Mouse (Mus musculus): ENCODE results near the gene Eci1. TPM values are rescaled to one million over a fixed set of nuclear protein-coding genes. Genes with fewer than 3 reads are reported as not detected.
"Not testable (repeated sequence)": the region's sequence is repeated elsewhere in the genome, so short reads cannot be mapped to it uniquely, and the experiment has no call there.

The Eci1 gene
- total RNA-seq, 2 experiments from 2014 or later, result 2.7 to 4.3 TPM

DNA sequence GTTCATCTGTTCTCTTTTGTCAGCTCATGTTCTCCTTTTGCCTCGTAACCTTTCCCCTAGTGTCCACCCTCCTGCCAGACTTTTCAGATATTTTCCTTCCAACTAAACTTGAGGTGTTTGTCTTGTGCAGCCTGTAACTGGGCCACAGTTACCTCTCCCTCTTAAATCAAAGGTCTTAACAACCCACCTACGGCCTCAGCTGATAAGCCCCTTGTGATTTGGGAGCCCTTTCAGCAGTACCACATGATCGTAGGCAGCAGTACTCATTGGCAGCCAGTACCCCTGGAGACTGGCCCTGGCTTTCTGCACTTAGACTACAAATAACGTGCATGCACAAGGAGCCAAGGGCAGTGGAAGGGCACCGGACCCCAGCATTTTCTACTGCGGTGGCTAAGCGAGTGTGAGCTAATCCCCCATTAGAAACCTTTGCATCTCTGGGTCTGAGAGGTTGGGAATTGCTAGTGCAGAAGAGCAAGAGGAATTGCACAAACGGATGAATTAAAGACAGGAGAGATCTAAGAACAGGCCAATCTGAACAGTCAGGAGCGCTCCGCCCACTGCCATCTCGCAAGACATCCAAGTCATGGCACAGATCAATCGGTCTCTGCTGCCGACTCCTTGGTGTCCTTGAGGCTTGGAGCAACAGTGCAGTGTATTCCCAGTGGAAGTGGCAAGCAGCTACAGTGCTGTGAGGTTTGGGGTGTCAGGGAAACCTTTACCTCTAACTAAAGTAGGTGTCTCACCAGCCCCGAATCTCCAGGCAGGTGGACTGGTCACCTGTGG lies 3.0 kb downstream of the Eci1 start:
- no peak for ATAC-seq (replicated peaks; ENCODE audit: low FRiP score, poor library complexity, severe bottlenecking)

DNA sequence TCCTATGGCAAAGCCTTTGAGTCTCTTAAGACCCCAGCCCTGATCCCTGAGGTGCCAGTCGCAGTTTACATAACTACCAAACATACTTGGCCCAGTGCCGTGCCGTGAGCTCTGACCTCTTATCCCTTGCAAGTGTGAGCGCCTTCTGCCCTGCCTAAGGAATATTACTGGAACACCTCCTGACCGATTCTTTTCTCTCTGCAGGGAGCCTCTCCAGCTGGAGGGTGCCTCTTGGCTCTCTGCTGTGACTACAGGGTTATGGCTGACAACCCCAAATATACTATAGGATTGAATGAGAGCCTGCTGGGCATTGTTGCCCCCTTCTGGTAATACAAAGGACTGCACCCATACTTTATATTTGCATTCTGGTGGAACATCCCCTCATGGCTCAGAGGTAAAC lies 10.6 kb downstream of the Eci1 start:
- ATAC-seq (replicated peaks; ENCODE audit: low FRiP score, poor library complexity, severe bottlenecking), result peak; percentile 85

DNA sequence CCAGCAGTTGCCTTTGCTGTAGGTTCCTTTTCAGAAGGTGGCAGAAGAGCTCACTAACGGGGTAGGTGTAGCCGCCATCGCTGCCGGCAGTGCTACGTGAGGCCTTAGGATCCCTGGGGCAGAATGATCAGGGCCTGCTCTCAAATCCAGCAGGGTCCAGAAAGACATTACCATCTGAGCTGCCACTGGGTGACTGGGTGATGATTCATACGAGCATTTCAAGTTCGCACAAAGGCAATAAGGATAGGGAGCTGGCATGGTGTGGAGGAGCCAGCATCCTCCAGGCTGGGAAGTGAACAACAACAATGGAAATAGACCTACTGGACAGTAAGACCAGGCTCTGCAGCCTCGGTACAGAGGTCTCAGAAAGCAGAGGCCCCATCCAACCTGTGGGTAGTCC lies 13.9 kb downstream of the Eci1 start:
- ATAC-seq (replicated peaks; ENCODE audit: low FRiP score, poor library complexity, severe bottlenecking), result no peak

DNA sequence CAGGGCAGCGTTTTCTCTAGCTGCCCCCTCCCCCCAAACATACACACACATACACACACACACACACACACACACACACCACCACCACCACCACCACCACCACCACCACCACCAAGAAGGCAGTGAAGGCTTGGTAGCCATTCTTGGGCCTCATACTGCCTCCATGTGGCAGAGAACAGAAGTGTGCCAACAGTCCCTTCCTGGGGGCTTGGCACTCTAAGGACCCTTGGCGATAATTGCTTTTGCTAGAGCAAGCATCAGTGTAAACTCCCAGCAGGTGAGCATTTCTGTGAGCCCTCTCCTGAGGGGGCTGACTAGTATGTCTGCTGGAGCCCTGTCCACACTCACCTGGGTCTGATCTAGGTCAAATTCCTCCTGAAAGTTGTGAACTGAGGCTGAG lies 14.7 kb downstream of the Eci1 start:
- ATAC-seq (replicated peaks; ENCODE audit: low FRiP score, poor library complexity, severe bottlenecking), result no peak

DNA sequence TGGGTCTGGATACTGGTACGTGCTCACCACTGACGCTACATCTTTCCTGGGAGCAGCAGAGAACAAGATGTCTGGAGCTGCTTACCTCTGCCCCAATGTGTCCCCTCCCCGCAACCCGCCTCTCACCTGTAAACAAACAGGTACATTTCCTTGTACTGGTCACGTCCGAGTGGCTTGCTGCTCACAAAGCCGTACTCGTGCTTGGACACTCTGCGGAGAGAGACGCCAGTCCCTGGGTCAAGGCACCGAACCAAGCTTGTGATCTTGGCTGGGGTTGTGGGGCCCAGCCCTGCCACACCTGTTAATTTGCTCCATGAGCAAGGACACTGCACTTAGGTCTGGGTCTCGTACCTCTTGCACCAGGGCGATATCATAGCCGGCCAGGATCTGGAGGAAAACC lies 15.7 kb downstream of the Eci1 start:
- ATAC-seq (replicated peaks; ENCODE audit: low FRiP score, poor library complexity, severe bottlenecking), result no peak

DNA sequence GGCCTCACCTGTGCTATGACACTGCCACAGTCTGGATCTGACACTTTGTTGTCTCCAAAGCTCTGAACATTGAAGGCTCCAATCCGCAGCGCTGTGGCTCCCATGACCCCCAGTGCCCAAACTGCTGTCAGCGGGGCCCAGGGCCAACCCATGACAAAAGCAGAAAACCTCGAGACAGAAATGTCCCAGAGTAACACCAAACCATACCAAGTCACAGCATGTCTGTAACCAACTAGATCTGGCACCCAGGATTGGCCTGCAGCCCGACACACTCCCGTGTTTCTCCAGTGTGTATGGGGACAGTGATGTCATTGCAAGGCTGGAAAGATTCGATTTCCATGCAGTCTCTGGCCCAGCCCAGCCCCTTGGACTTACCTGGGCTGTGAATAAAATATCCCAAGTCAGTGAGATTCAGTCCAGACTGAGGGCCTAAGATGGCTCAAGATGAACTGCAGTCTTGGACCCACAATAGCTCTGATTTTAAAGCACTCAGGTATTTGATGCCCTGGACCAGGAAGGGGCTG lies 16.3 kb downstream of the Eci1 start, which contains the start of gene Dnase1l2:
TSS of gene Dnase1l2 (minus strand) at position 474 of the 524 bp plus-strand sequence.
- no peak for ATAC-seq (replicated peaks; ENCODE audit: low FRiP score, poor library complexity, severe bottlenecking)

DNA sequence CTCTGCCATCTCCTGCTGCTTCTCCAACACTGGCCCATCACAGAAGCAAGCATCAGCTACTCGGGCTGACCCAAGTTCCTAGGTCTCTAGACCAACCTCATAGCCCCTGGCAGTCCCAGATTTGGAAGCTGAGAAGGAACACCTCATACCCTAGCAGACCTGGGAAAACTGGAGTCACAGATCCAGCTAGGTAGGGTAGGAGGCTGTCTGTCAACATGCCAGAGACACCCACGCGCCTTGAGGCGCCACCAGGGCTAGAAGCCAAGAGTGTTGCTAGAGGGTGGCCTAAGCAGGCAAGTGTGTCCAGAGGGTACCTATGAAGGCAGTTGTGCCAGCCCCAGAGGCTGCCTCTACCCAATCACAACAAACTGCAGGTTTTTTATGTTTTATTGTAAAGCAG lies 17.0 kb downstream of the Eci1 start:
- no peak for ATAC-seq (replicated peaks; ENCODE audit: low FRiP score, poor library complexity, severe bottlenecking)

DNA sequence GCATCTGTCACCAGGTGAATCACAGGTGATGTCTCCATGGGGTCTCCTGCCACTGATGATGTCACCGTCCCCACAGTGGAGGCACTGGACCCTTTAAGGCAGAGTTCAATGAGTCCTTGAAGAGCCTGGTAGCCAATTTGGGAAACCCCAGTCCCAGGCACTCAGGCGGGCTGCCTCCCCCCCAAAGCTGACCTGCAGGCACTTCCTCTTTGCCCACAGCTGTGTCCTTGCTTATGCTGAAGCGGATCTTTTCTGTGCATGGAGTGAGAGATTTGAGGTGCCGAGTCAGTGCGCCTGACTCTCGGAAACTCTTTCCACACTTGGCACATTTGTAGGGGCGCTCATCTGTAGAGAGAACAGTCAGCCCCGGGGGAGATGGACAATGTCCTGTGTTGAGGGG lies 20.1 kb downstream of the Eci1 start:
- ATAC-seq (replicated peaks; ENCODE audit: low FRiP score, poor library complexity, severe bottlenecking), result no peak

DNA sequence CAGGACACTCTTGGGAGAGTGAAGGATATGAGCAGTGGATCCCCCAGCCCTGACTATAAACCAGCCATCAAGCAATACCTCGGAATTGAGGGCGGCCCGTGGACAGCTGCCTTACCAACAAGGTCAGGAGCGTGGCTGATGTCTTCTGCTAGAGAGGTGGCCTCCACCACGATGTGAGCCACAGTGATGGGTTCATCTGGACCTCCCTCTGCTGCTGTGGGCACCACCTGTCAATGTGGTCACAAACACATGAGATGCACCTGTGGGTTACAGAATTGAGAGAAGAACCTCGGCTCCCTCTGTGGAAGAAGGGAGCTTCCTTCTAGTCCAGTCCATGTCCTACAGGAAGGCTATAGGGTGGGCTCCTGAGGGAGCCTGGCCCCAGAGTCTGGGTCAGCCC lies 23.1 kb downstream of the Eci1 start:
- no peak for ATAC-seq (replicated peaks; ENCODE audit: low FRiP score, poor library complexity, severe bottlenecking)

DNA sequence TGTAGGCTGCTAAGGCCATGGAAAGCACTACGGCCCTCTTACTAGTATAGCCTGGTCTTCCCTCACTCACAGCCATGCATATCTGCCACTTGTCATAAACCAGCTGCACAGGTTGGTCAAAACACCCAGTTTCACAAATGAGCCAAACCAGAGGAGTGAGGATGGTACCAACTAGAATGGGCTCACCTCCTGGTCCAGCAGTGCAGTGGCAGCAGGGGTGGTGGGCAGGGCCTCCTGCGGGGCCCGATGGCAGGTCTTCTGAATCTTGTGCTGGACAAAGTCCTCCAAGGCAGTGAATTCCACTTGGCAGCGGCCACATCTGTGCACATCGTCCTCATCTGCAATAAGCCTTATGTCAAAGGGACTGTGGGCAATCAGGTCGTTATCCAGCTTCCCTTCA lies 24.8 kb downstream of the Eci1 start:
- ATAC-seq (replicated peaks; ENCODE audit: low FRiP score, poor library complexity, severe bottlenecking), result no peak

DNA sequence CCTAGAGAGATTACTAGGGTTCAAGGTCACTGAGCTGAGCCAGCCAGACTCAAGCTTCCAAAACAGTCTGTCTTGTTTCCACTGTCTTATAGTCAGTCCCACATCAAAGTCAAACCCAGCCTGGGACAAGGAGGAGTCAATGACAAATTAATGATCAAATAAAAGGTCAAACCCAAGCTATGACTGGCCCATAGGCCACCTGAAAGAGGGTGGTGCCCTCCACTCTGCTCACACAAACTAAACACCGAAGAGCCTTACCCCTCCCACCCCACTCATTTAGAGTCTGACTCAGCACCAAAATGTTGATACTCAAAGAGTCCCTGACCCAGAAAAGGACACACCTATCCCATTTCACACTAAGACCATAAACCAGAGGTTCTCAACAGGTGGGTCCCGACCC lies 26.9 kb downstream of the Eci1 start:
- 0 out of 2 replicates have a peak, but pooled peaks have one; percentile 12 for ATAC-seq (replicated peaks; ENCODE audit: low FRiP score, poor library complexity, severe bottlenecking)

DNA sequence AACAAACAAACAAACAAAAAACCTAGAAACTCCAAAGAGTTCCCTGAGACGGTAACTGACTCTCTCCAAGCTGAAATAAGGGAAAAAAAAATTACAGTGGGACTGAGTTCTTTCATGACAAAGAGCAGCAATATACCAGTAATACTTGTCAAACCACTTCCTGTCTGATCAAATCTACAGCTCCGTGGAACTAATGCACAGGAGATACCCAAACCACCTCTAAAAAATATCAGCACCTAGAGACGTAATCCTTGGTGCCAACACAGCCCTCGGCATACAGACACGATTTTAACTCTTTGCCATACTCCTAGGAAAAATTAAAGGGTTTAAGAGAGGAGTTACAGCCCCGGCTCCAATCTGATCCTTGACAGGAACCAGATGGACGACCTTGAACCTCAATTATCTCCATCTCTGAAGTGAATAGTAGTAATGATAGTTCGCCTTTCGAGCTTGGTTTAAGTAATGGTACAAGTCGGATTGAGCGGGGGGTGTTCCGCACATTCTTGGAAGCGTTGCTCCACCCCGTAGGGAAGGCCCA lies 27.8 kb downstream of the Eci1 start:
- peak; percentile 9; the same call in 1 of the 2 replicates for ATAC-seq (replicated peaks; ENCODE audit: low FRiP score, poor library complexity, severe bottlenecking)

DNA sequence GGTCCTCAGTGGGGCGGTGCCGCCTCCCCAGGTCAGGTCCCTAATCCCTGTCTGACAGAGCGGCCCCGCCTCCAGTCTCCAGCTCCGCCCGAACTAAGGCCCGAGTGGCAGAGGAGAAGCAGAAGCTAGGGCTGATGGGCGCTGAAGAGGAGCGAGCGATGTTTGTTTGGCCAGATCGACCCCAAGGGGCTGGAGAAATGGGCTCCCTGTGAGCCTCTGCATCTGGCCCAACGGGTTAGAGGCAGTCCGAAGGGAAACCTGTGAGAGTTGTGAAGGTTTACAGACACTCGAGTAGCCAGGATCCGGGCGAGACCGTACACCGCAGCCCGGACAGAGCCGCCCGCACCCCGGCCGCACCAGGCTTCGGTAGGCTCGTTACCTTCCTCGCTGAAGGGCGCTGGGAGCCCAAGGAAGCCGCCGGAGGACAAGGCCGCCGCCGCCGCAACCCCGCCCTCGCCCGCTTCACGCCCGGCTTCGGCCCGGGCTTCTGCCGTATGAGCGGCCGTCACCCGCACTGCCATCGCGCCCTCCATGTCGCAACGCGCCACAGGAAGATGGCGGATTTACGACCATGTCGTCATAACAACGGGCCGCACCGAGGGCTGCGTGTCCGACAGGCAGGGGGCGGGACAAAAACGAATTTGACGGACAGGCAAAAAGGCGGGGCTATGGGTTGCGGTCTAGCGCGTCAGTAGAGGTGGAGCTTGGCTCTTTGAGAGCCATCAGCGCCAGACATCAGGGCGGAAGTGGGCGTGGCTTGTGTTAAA lies 28.5 kb downstream of the Eci1 start:
- peak; percentile 93 for ATAC-seq (replicated peaks; ENCODE audit: low FRiP score, poor library complexity, severe bottlenecking)

DNA sequence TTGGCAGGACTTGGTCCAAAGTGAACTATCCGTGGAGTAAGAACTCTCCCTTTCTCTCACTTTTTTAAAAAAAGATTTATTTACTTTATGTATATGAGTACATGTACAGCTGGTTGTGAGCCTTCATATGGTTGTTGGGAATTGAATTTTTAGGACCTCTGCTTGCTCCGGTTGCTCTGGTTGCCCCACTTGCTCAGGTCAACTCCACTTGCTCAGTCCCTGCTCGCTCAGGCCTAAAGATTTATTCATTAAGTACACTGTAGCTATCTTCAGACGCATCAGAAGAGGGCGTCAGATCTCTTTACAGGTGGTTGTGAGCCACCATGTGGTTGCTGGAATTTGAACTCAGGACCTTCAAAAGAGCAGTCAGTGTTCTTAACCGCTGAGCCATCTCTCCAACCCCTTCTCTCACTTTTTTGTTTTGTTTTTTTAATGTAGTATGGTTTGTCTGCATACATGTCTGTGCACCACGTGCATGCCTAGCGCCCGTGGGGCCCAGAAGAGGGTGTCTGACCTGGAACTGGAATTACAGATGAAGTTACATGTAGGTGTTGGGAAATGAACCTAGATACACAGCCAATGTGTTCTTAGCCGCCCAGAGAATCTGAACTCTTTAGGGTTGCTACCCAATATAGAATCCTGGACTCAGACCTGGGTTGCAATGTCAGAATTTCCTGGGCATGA lies 29.2 kb downstream of the Eci1 start:
- not testable (repeated sequence) for ATAC-seq (replicated peaks; ENCODE audit: low FRiP score, poor library complexity, severe bottlenecking)

DNA sequence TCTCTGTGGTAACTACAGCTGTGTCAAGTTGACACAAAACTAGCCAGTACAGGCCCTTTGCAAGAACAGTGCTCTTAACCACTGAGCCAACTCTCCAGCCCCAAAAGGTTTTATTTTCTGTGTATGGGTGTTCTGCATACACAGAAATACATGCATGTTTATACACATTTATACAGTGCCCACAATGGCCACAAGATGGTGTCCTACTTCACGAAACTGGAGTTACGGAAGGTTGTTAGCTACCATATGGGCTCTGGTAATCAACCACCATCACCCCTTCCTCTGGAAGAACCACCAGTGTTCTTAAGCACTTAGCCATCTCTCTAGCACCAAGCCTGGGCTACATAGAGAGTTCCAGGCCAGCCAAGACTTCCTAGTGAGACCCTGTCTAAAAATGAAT lies 35.1 kb downstream of the Eci1 start:
- peak; percentile 76 for ATAC-seq (replicated peaks; ENCODE audit: low FRiP score, poor library complexity, severe bottlenecking)

DNA sequence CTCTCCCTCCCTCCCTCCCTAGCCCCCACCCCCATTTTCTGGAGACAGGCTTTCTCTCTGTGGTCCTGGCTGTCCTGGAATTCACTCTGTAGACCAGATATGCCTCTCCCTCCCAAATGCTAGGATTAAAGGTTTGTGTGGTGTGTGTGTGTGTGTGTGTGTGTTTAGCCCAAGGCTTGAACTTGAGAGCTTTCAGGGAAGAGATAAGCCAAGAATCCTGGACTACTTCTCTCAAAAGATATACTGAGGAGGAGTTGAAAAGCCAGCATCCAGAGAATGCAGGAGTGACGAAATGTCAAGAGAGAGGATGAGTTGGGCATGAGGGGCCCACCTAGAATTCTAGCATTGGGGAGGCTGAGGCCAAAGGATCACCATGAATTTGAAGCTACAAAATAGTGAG lies 36.5 kb downstream of the Eci1 start:
- ATAC-seq (replicated peaks; ENCODE audit: low FRiP score, poor library complexity, severe bottlenecking), result no peak

DNA sequence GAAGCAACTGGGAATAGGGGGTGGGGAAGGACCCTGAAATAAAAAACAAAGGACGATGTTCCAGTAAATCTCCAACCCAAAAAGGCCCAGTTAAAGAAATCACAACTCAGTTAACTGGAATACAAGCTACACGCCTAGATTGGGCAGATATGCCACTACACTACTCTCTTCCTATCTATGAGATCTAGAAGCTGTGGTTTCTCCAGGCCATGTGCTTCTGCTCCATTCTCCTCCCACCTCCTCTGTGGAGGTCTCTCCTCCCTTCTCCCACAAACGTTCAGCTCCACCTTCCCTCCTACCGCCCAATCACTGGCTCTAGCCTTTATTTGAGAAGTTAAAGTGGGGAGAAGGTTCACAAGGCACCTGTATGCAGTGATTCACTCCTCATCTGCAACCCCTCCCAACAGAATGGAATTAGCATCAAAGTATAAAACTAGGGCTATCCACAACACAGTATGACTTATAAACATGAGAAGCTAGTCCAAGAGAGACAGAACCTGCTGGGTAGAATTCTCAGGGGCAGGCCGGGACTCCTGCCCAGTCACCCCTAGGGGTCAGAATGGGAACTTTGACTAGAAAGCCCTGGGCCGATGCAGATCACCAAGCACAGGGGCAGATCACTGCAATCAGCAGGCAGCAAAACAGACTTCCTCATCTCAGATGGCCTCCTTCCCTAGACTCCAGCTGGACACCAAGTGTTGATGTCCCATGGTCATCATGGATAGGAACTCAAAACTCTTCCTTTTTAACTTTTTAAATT lies 37.1 kb downstream of the Eci1 start:
- peak; percentile 16; the same call in 1 of the 2 replicates for ATAC-seq (replicated peaks; ENCODE audit: low FRiP score, poor library complexity, severe bottlenecking)

DNA sequence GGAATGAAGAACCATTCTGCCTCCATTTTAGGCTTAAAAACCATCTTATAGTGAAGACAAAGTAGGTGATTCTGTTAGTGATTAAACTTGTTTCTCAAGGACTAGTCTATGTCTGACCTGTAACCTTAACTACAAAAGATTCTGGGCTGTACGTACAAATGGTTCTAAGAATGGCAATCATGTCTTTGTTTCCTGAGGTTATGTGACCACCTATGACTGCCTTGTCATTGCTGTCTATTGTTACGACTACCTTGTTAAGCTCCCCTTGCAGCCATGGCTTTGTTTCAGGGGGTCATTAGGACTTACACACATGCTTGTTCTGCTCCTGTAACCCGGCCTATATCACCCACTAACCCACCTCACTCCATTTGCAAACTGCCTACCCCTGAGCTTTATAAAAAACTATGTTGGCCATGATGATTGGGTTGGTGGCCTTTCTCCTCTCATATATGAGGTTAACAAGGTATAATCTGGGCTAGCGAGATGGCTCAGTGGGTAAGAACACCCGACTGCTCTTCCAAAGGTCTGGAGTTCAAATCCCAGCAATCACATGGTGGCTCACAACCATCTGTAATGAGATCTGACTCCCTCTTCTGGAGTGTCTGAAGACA lies 42.3 kb downstream of the Eci1 start:
- no peak for ATAC-seq (replicated peaks; ENCODE audit: low FRiP score, poor library complexity, severe bottlenecking)

DNA sequence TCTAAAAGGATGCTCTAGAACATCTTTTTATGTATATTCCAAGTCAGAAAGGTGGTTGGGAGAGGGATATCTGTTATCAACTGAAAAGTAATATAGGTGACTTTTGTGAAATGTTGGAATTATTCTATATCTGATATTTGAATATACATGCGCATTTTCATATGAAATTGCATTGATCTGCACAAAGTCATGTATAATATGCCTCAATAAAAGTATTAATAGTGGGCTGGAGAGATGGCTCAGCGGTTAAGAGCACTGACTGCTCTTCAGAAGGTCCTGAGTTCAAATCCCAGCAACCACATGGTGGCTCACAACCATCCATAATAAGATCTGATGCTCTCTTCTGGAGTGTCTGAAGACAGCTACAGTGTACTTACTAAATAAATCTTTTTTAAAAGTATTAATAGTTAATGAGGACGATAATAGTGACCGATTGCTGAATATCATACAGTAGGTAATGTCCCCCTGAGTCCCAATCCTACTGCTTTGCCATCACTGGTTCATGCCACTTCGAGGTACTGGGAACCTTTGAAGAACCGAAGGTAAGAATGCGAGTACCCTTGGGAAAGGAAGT lies 43.0 kb downstream of the Eci1 start:
- no peak for ATAC-seq (replicated peaks; ENCODE audit: low FRiP score, poor library complexity, severe bottlenecking)

Measured in erythroblast, adult 5-6 weeks (primary cell).